Mouse (Mus musculus): Measurements from ENCODE around the gene Gm28171. TPM values are rescaled to one million over a fixed set of nuclear protein-coding genes. Genes with fewer than 3 reads are reported as not detected.
"Not testable (repeated sequence)": the region's sequence is repeated elsewhere in the genome, so short reads cannot be mapped to it uniquely, and the experiment has no call there.

Gm28171 gene
- total RNA-seq (2021): not detected

- DNase-seq; intact Hi-C loops (cut with DNase I): not testable (repeated sequence)
Measured at GRCm38 (mm10) chrY:5793095-5793494, at the start of gene Gm28171. Gene Gm28171 (plus strand): TSS chrY:5793395.

Other genes with a start within 250 kb of the Gm28171 start
- not detected for gene Gm21854, start 136.4 kb upstream of the Gm28171 start, total RNA-seq (2021)
- not detected for gene Gm20914, start 67.4 kb upstream of the Gm28171 start, total RNA-seq (2021)
- gene Gm21778, start 149.1 kb downstream of the Gm28171 start, total RNA-seq (2021): not detected